Mouse (Mus musculus) CD4-positive helper T cell, adult 2 months (primary cell): Measurements from ENCODE around the gene Entpd6.

Experiments
- DNase-seq: peaks from one replicate; pipeline ENCODE4 v3.0.0-alpha.2; 2012; ENCODE audit warnings: low read depth, missing footprints, low spot score

Entpd6 gene

GRCm38 (mm10) chr2:150786251-150787180 lies 37.7 kb downstream of the Entpd6 start, which contains the start of gene Pygb:
Gene Pygb, plus strand, starts transcription at chr2:150786735.
- DNase-seq, result peak; percentile 92

GRCm38 (mm10) chr2:150787234-150787771 lies 38.5 kb downstream of the Entpd6 start:
- DNase-seq, result peak; percentile 38

GRCm38 (mm10) chr2:150788768-150789550 lies 40.1 kb downstream of the Entpd6 start:
- DNase-seq, result no peak

GRCm38 (mm10) chr2:150793320-150793719 lies 44.5 kb downstream of the Entpd6 start:
- no peak for DNase-seq

- DNase-seq, result no peak
Observed at GRCm38 (mm10) chr2:150798084-150798483, 49.2 kb downstream of the Entpd6 start.

GRCm38 (mm10) chr2:150800616-150801015 lies 51.8 kb downstream of the Entpd6 start:
- no peak for DNase-seq

GRCm38 (mm10) chr2:150803035-150803434 lies 54.2 kb downstream of the Entpd6 start:
- DNase-seq, result peak; percentile 27

GRCm38 (mm10) chr2:150808381-150808780 lies 59.5 kb downstream of the Entpd6 start:
- no peak for DNase-seq

- DNase-seq, result no peak
Observed at GRCm38 (mm10) chr2:150808812-150809211, 60.0 kb downstream of the Entpd6 start.

- DNase-seq, result no peak
Observed at GRCm38 (mm10) chr2:150810603-150811002, 61.8 kb downstream of the Entpd6 start.

- no peak for DNase-seq
Observed at GRCm38 (mm10) chr2:150812816-150813215, 64.0 kb downstream of the Entpd6 start.

GRCm38 (mm10) chr2:150816676-150817402 lies 68.0 kb downstream of the Entpd6 start:
- no peak for DNase-seq

- no peak for DNase-seq
Observed at GRCm38 (mm10) chr2:150818742-150819141, 69.9 kb downstream of the Entpd6 start.

- no peak for DNase-seq
Observed at GRCm38 (mm10) chr2:150820720-150821119, 71.9 kb downstream of the Entpd6 start.
